Mouse (Mus musculus) spleen, adult 18-20 months (tissue): ENCODE measurements around the gene Kcnh2.

Source experiments
- DNase-seq, 2 experiments: peaks; one replicate each; pipeline ENCODE4 v3.0.0; 2022; ENCODE audit warnings: mixed read lengths in 2 of 2

Gene Kcnh2

GRCm38 (mm10) chr5:24374666-24375328 lies 23.4 kb upstream of the Kcnh2 start:
- no peak for DNase-seq

- no peak for DNase-seq
These were observed 22.8 kb upstream of the Kcnh2 start for GRCm38 (mm10) chr5:24374216-24374615.

- DNase-seq = no peak
These were observed 22.4 kb upstream of the Kcnh2 start for GRCm38 (mm10) chr5:24373807-24374206.

GRCm38 (mm10) chr5:24369767-24370166 lies 18.4 kb upstream of the Kcnh2 start:
- no peak for DNase-seq

- no peak for DNase-seq
These were observed 15.0 kb upstream of the Kcnh2 start for GRCm38 (mm10) chr5:24366426-24366825.

- no peak for DNase-seq
These were observed 14.1 kb upstream of the Kcnh2 start for GRCm38 (mm10) chr5:24365528-24365927.

GRCm38 (mm10) chr5:24364963-24365362 lies 13.6 kb upstream of the Kcnh2 start:
- DNase-seq = no peak

GRCm38 (mm10) chr5:24364508-24364907 lies 13.1 kb upstream of the Kcnh2 start, which contains the start of gene Nos3:
Gene Nos3, plus strand, starts transcription at chr5:24364810.
- DNase-seq = no peak

- no peak for DNase-seq
These were observed 12.7 kb upstream of the Kcnh2 start for GRCm38 (mm10) chr5:24364061-24364460.

- DNase-seq = no peak
These were observed 12.1 kb upstream of the Kcnh2 start for GRCm38 (mm10) chr5:24363467-24363866.

- peak; percentile 41 to 75 for DNase-seq
These were observed 9.5 kb upstream of the Kcnh2 start for GRCm38 (mm10) chr5:24360792-24361454.

GRCm38 (mm10) chr5:24357461-24357860 lies 6.1 kb upstream of the Kcnh2 start:
- peak in 1 of 2 experiments; percentile 57 for DNase-seq

- no peak for DNase-seq
These were observed 5.4 kb upstream of the Kcnh2 start for GRCm38 (mm10) chr5:24356764-24357163.

- no peak for DNase-seq
These were observed 1.9 kb upstream of the Kcnh2 start for GRCm38 (mm10) chr5:24353327-24353726.

- DNase-seq = no peak
These were observed 951 bp upstream of the Kcnh2 start for GRCm38 (mm10) chr5:24352251-24352859.

- peak in 1 of 2 experiments; percentile 23 for DNase-seq
These were observed 332 bp upstream of the Kcnh2 start for GRCm38 (mm10) chr5:24351701-24352171.

- no peak for DNase-seq
These were observed 713 bp downstream of the Kcnh2 start for GRCm38 (mm10) chr5:24350531-24351250.

- DNase-seq = no peak
These were observed 1.3 kb downstream of the Kcnh2 start for GRCm38 (mm10) chr5:24350073-24350472.

GRCm38 (mm10) chr5:24348546-24348945 lies 2.9 kb downstream of the Kcnh2 start:
- no peak for DNase-seq

- DNase-seq = peak; percentile 54 to 71
These were observed 3.3 kb downstream of the Kcnh2 start for GRCm38 (mm10) chr5:24348128-24348527.

- no peak for DNase-seq
These were observed 4.1 kb downstream of the Kcnh2 start for GRCm38 (mm10) chr5:24347186-24347875.

GRCm38 (mm10) chr5:24346313-24346712 lies 5.1 kb downstream of the Kcnh2 start:
- no peak for DNase-seq
